Mouse (Mus musculus) adrenal gland, adult 18-20 months (tissue): ENCODE results near the gene Pwp2. TPM values are rescaled to one million over a fixed set of nuclear protein-coding genes. Genes with fewer than 3 reads are reported as not detected.
"Not testable (repeated sequence)": the region's sequence is repeated elsewhere in the genome, so short reads cannot be mapped to it uniquely, and the experiment has no call there.

Experiments used
- DNase-seq, 2 experiments: peaks; one replicate each; pipeline ENCODE4 v3.0.0; 2021 to 2022; ENCODE audit warnings: low spot score in 2 of 2
- total RNA-seq, 2 experiments: library from RNA; stranded (reverse); gene quantifications; 1 replicate in 1 of 2; 2 replicates in 1 of 2; pipeline ENCODE4 v1.2.3; 2021

Pwp2 gene
- total RNA-seq, 2 experiments from 2014 or later, result 17.9 to 21.4 TPM

GRCm38 (mm10) chr10:78143727-78144505, 41.0 kb downstream of the Pwp2 start:
- DNase-seq, result no peak

- DNase-seq, result no peak
Observed at GRCm38 (mm10) chr10:78140843-78141242, 44.1 kb downstream of the Pwp2 start.

GRCm38 (mm10) chr10:78140251-78140600, 44.7 kb downstream of the Pwp2 start:
- no peak for DNase-seq

GRCm38 (mm10) chr10:78139572-78140250, 45.2 kb downstream of the Pwp2 start:
- no peak for DNase-seq

GRCm38 (mm10) chr10:78138812-78139523, 46.0 kb downstream of the Pwp2 start:
- DNase-seq, result no peak

GRCm38 (mm10) chr10:78137191-78137590, 47.8 kb downstream of the Pwp2 start:
- no peak for DNase-seq

- no peak for DNase-seq
Observed at GRCm38 (mm10) chr10:78135947-78136346, 49.0 kb downstream of the Pwp2 start.

- no peak for DNase-seq
Observed at GRCm38 (mm10) chr10:78134975-78135798, 49.8 kb downstream of the Pwp2 start.

GRCm38 (mm10) chr10:78134400-78134799, 50.5 kb downstream of the Pwp2 start:
- no peak for DNase-seq

GRCm38 (mm10) chr10:78129998-78130397, 55.0 kb downstream of the Pwp2 start:
- no peak for DNase-seq

GRCm38 (mm10) chr10:78129423-78129822, 55.5 kb downstream of the Pwp2 start:
- DNase-seq, result no peak

- DNase-seq, result no peak
Observed at GRCm38 (mm10) chr10:78128647-78129046, 56.3 kb downstream of the Pwp2 start.

GRCm38 (mm10) chr10:78127931-78128330, 57.0 kb downstream of the Pwp2 start:
- DNase-seq, result no peak

GRCm38 (mm10) chr10:78127046-78127870, 57.7 kb downstream of the Pwp2 start:
- DNase-seq, result no peak

- no peak for DNase-seq
Observed at GRCm38 (mm10) chr10:78126311-78126710, 58.6 kb downstream of the Pwp2 start.

- DNase-seq, result not testable (repeated sequence)
Observed at GRCm38 (mm10) chr10:78125061-78125460, 59.9 kb downstream of the Pwp2 start.

- DNase-seq, result not testable (repeated sequence)
Observed at GRCm38 (mm10) chr10:78124137-78124536, 60.8 kb downstream of the Pwp2 start.
